Mouse (Mus musculus) liver, adult 2 months (tissue): ENCODE measurements around the gene C2cd4a. TPM values are rescaled to one million over a fixed set of nuclear protein-coding genes. Genes with fewer than 3 reads are reported as not detected.

ENCODE experiments used
- DNase-seq: peaks from one replicate; pipeline ENCODE4 v3.0.0-alpha.2; 2011; ENCODE audit warnings: low read depth, low spot score; ENCODE audit errors: extremely low read depth
- H3K27ac ChIP-seq: fragments of 200-500 bp; replicated peaks from 2 replicates; pipeline ENCODE4 v1.5.1; 2012; ENCODE audit warnings: low read depth, mild to moderate bottlenecking, control low read depth, inconsistent platforms, low read length; ENCODE audit not compliant: insufficient read depth
- H3K27me3 ChIP-seq: fragments of 200-500 bp; 2 replicates; pipeline ENCODE4 v1.6.1; 2012; ENCODE audit warnings: mild to moderate bottlenecking, moderate library complexity, low read length, inconsistent platforms; ENCODE audit not compliant: control insufficient read depth, insufficient read depth
- H3K36me3 ChIP-seq: fragments of 200-500 bp; 2 replicates; pipeline ENCODE4 v1.6.1; 2012; ENCODE audit warnings: low read length, inconsistent platforms; ENCODE audit not compliant: control insufficient read depth, insufficient read depth
- H3K4me1 ChIP-seq: fragments of 200-500 bp; 2 replicates; pipeline ENCODE4 v1.6.1; 2011; ENCODE audit warnings: low read length; ENCODE audit not compliant: control insufficient read depth, insufficient read depth
- H3K4me3 ChIP-seq: fragments of 200-500 bp; 2 replicates; pipeline ENCODE4 v1.5.1; 2011; ENCODE audit warnings: low read depth, mild to moderate bottlenecking, control low read depth, low read length, moderate library complexity; ENCODE audit not compliant: insufficient read depth
- H3K79me2 ChIP-seq: fragments of 200-500 bp; 2 replicates; pipeline ENCODE4 v1.6.1; 2012; ENCODE audit warnings: inconsistent platforms, mild to moderate bottlenecking, low read length, moderate library complexity; ENCODE audit not compliant: control insufficient read depth, insufficient read depth
- H3K9ac ChIP-seq: fragments of 200-500 bp; 2 replicates; pipeline ENCODE4 v1.6.1; 2012; ENCODE audit warnings: low read depth, mild to moderate bottlenecking, control low read depth, inconsistent platforms, low read length
- CTCF ChIP-seq: fragments of 200-500 bp; IDR thresholded peaks from 2 replicates; pipeline ENCODE4 v1.5.1; 2011; ENCODE audit warnings: low read depth, low read length, control low read depth
- POLR2A ChIP-seq: fragments of 200-500 bp; IDR thresholded peaks from 2 replicates; pipeline ENCODE4 v1.6.1; 2011; ENCODE audit warnings: low read length, control low read depth; ENCODE audit not compliant: insufficient read depth; ENCODE audit errors: extremely low read depth
- WGBS: fragments of 180-500 bp; shearing (Covaris S2); methylation state at CpG from one replicate; pipeline ENCODE4 v1.1.7; 2018; 5-methylcytosine and 5-hydroxymethylcytosine counted together
- polyA plus RNA-seq: library from polyadenylated mRNA; depleted of rRNA; stranded (reverse); fragments of >200 nt; gene quantifications from 2 replicates; pipeline ENCODE4 v1.2.3, GENCODE M21; 2012
- total RNA-seq: library from RNA; depleted of rRNA; stranded (reverse); fragments of >200 nt; gene quantifications from 2 replicates; pipeline ENCODE4 v1.2.3, GENCODE M21; 2014

Gene C2cd4a
- total and polyA plus RNA-seq, 2 experiments, result 0.07 TPM; not detected in 1

DNA sequence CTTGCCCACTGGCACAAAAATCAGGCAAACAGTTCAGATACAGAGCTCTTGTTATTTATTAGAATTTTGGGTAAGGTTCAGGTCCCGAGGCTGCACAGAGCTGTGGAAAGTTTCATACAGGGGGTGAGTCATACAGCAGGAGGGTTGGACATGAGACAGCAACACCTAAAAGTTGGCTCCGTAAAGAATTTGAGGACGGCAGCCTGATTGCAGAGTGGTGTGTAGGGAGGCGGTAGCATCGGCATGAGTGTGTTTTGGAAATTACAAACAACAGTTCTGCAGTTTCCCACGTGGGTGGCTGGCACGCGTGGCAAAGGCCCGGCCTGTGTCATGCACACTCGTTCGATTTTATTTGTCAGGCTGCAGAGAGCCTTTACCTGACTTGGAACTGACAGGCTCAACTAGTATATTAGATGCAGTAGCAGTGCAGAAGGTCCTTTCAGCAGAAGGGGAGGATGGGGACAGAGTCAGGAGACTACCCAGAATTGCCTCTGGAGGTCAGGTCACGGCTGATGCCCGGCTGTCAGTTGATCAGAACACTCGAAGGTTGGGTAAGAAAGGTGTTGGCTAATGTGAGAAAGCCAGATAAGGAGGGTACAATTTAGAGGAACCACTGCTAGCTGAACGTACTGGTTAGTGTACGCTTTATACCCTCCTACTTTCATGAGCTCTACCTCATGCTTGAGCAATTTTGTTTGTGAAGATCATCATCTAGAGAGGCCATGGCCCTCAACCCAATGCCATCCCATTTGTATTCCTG lies 37.7 kb upstream of the C2cd4a start:
- Histone ChIP-seq H3K36me3 (peaks cover 11% of the 10 kb centered on the region), H3K4me3 (no peak overlapping the region), H3K79me2 (no peaks in the 10 kb centered on the region), H3K9ac (no peak overlapping the region), H3K27me3 (no peaks in the 10 kb centered on the region), H3K4me1 (peaks cover 14% of the 10 kb centered on the region), H3K27ac (no peak overlapping the region)
- peak; percentile 53 for DNase-seq
- TF ChIP-seq CTCF (no peak), POLR2A (no peak)
- 56% methylated on average over 16 of the region's 16 CpGs for WGBS

DNA sequence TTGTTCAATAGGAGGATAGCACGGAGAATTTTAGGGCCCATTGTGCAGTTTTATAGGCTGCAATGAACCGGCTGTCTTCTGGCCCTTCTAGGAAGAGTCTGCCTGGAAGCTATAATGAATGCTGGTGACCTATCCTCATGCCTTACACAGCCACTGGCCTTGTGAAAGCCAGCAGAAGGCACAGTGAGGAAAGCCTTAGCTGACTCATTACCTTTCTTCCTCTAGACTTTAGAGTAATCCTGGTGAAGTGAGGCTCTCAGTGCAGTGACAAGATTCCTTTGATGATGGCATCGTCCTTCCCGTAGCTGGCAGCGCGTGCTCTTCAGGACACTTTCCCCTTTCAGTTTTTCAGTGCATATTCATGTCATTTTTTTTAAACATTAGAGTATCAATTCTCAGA lies 35.3 kb upstream of the C2cd4a start:
- no peaks in the 10 kb centered on the region for H3K79me2 ChIP-seq
- DNase-seq, result no peak
- peaks cover 8% of the 10 kb centered on the region for H3K36me3 ChIP-seq
- no peak overlapping the region for H3K9ac ChIP-seq
- TF ChIP-seq CTCF (no peak), POLR2A (no peak)
- WGBS, result 98% methylated on average over 6 of the region's 6 CpGs
- peaks cover 20% of the 10 kb centered on the region for H3K4me1 ChIP-seq
- H3K4me3 ChIP-seq, result no peak overlapping the region
- no peaks in the 10 kb centered on the region for H3K27me3 ChIP-seq
- H3K27ac ChIP-seq, result no peak overlapping the region

DNA sequence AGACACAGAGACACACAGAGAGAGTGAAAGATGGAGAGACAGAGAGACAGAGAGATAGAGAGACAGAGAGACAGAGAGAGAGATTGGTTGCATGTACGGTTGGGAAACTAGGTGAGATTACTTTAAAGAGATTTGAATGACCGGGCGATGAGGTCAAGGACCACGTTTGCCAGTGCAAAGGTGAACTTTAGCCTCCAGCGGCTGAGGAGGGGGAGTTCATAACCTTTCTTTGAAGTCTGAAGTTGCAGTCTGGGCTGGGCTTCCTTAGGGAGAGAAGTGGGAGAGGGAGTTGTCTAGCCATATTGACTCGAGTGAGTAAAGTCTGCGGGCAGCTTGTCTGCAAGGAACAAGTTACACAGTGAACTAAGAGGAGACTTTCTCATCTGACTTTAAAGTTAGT lies 33.3 kb upstream of the C2cd4a start:
- Histone ChIP-seq H3K36me3 (peaks cover 8% of the 10 kb centered on the region; the same call in 1 of the 2 replicates), H3K4me3 (no peak overlapping the region), H3K27me3 (no peaks in the 10 kb centered on the region), H3K9ac (no peak overlapping the region), H3K27ac (peak overlapping the region; percentile 42), H3K4me1 (peaks cover 20% of the 10 kb centered on the region), H3K79me2 (no peaks in the 10 kb centered on the region)
- DNase-seq, result peak; percentile 77
- no peak for TF ChIP-seq CTCF
- TF ChIP-seq POLR2A, result no peak
- 18% methylated on average over 7 of the region's 7 CpGs for WGBS

DNA sequence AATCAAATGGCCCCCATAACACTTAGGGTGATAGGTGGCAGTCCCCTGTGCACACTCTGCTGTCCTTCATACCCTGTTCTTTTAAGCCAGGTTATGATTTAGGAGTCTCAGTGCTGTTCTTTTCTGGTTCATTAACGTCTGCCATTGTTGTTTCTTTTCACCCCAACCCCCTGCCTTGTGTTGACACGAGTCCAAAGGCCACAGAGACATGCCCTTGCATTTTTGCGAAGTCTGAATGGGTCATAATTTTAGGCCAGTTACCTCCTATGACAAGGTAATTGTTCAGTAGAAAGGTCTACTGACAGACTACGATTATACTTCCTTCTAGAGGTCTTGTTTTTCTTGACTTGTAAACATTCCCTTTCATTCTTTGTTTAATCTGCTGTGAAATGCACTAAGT lies 31.9 kb upstream of the C2cd4a start:
- 16% methylated on average over 4 of the region's 4 CpGs for WGBS
- H3K27me3 ChIP-seq, result no peaks in the 10 kb centered on the region
- DNase-seq, result peak; percentile 75
- TF ChIP-seq CTCF, result no peak
- TF ChIP-seq POLR2A, result no peak
- H3K79me2 ChIP-seq, result no peaks in the 10 kb centered on the region
- peaks cover 20% of the 10 kb centered on the region for H3K4me1 ChIP-seq
- H3K4me3 ChIP-seq, result no peak overlapping the region
- H3K27ac ChIP-seq, result no peak overlapping the region
- no peak overlapping the region for H3K9ac ChIP-seq
- H3K36me3 ChIP-seq, result peaks cover 9% of the 10 kb centered on the region; the same call in 1 of the 2 replicates

DNA sequence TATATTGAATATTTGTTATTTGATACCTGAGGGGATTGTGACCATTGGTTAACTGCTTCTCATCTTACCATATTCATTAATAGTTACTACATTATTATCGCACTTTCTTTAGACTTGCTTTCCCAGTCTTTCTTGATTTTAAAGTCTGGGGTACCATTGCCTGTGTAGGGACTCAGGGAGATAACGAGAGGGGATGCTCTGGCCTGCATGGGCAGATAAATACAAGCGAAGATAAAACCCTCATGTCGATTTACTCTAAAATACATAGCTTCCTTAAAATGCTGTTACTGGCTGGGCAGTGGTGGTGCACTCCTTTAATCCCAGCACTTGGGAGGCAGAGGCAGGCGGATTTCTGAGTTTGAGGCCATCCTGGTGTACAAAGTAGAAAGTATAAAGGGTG lies 31.2 kb upstream of the C2cd4a start:
- Histone ChIP-seq H3K4me3 (no peak overlapping the region), H3K9ac (no peak overlapping the region), H3K27me3 (no peaks in the 10 kb centered on the region), H3K4me1 (peaks cover 20% of the 10 kb centered on the region), H3K79me2 (no peaks in the 10 kb centered on the region), H3K36me3 (peaks cover 13% of the 10 kb centered on the region), H3K27ac (no peak overlapping the region)
- TF ChIP-seq POLR2A, result no peak
- no peak for TF ChIP-seq CTCF
- no peak for DNase-seq
- WGBS, result 96% methylated on average over 5 of the region's 5 CpGs

DNA sequence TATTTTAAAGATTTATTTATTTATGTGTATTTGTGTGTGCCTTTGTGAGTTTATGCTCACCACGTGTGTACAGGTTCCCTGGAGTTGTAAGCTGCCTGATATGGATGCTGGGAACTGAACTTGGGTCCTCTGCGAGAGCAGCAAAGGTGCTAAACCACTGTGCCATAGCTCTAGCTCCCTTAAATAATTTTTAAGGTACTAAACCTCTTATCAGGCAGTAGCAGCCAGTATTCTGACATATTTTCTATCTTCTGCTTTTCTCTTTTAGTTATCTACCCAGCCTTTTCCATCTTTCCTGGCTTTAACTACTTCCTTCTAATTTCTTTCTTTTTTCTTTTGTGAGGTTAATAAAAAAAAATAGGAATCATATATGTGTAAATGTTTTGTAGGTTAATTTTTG lies 28.1 kb upstream of the C2cd4a start:
- no peaks in the 10 kb centered on the region for H3K79me2 ChIP-seq
- 83% methylated on average over 2 of the region's 2 CpGs for WGBS
- H3K4me1 ChIP-seq, result peaks cover 10% of the 10 kb centered on the region
- no peak overlapping the region for H3K27ac ChIP-seq
- no peak overlapping the region for H3K4me3 ChIP-seq
- no peak overlapping the region for H3K9ac ChIP-seq
- no peaks in the 10 kb centered on the region for H3K27me3 ChIP-seq
- DNase-seq, result no peak
- no peak for TF ChIP-seq CTCF
- TF ChIP-seq POLR2A, result no peak
- peaks cover 19% of the 10 kb centered on the region for H3K36me3 ChIP-seq
